Mouse (Mus musculus) adrenal gland, postnatal 10 days (tissue): ENCODE measurements around the gene Olfr374. TPM values are rescaled to one million over a fixed set of nuclear protein-coding genes. Genes with fewer than 3 reads are reported as not detected.

Experiments used
- DNase-seq: peaks from one replicate; pipeline ENCODE4 v3.0.0; 2021; ENCODE audit warnings: mixed read lengths
- total RNA-seq, 2 experiments: library from RNA; stranded (reverse); gene quantifications; 2 replicates each; pipeline ENCODE4 v1.2.3; 2021

The Olfr374 gene
- total RNA-seq, 2 experiments from 2014 or later = not detected

GRCm38 (mm10) chr8:72135446-72136301 is 28.8 kb downstream of the Olfr374 start:
- DNase-seq = peak; percentile 60

- DNase-seq = peak; percentile 74
These were observed 29.6 kb downstream of the Olfr374 start for GRCm38 (mm10) chr8:72136302-72136978.

GRCm38 (mm10) chr8:72137431-72137830 is 30.6 kb downstream of the Olfr374 start:
- DNase-seq = no peak

- no peak for DNase-seq
These were observed 31.6 kb downstream of the Olfr374 start for GRCm38 (mm10) chr8:72138456-72138855.

GRCm38 (mm10) chr8:72143256-72143824 is 36.5 kb downstream of the Olfr374 start:
- DNase-seq = no peak

GRCm38 (mm10) chr8:72144345-72144975 is 37.6 kb downstream of the Olfr374 start:
- no peak for DNase-seq

GRCm38 (mm10) chr8:72145511-72145910 is 38.7 kb downstream of the Olfr374 start:
- no peak for DNase-seq

GRCm38 (mm10) chr8:72146056-72146455 is 39.2 kb downstream of the Olfr374 start:
- DNase-seq = peak; percentile 75

GRCm38 (mm10) chr8:72146556-72146955 is 39.7 kb downstream of the Olfr374 start:
- DNase-seq = no peak

GRCm38 (mm10) chr8:72147266-72147665 is 40.4 kb downstream of the Olfr374 start:
- DNase-seq = no peak

GRCm38 (mm10) chr8:72149056-72149455 is 42.2 kb downstream of the Olfr374 start:
- no peak for DNase-seq

GRCm38 (mm10) chr8:72151418-72152078 is 44.7 kb downstream of the Olfr374 start:
- DNase-seq = no peak

- no peak for DNase-seq
These were observed 46.5 kb downstream of the Olfr374 start for GRCm38 (mm10) chr8:72153382-72153781.

- no peak for DNase-seq
These were observed 51.3 kb downstream of the Olfr374 start for GRCm38 (mm10) chr8:72158096-72158495.

GRCm38 (mm10) chr8:72158726-72159125 is 51.9 kb downstream of the Olfr374 start:
- peak; percentile 20 for DNase-seq

- no peak for DNase-seq
These were observed 53.2 kb downstream of the Olfr374 start for GRCm38 (mm10) chr8:72160007-72160406.

- peak; percentile 100 for DNase-seq
These were observed 54.2 kb downstream of the Olfr374 start, which contains the start of gene Rab8a for GRCm38 (mm10) chr8:72160707-72161697. TSS of gene Rab8a (plus strand) at chr8:72161200.

GRCm38 (mm10) chr8:72162821-72163220 is 56.0 kb downstream of the Olfr374 start:
- DNase-seq = no peak
